Mouse (Mus musculus) E14TG2a.4 (cell line): ENCODE results near the gene Kcnmb4.

ENCODE experiments used
- CTCF ChIP-seq: conservative IDR thresholded peaks from 2 replicates; pipeline ENCODE4 v1.5.1; 2014; ENCODE audit warnings: low read length
- NANOG ChIP-seq: IDR thresholded peaks from 2 replicates; pipeline ENCODE4 v1.6.1; 2014; ENCODE audit warnings: borderline replicate concordance, low read length, mixed read lengths
- POU5F1 ChIP-seq: IDR thresholded peaks from 2 replicates; pipeline ENCODE4 v1.6.1; 2014; ENCODE audit warnings: low read length, borderline replicate concordance

DNA sequence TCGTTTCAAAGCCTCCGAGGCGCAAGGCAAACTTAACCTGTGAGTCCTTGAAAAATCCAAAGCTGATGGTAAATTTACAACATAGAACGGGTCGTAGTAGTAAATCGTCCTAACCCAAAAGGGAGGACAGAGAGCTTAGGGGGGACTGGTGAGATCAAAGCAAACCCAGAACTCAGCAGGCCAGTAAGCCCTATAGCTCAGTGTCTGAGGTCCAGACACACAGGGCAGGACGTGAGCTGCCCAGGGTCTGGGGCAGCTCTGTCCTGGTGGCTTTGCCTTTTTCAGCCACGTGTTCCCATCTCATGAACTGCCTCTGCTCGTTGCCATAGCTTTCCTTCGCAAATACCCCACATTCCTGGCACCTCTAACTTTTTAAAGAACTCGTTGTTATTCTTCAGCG lies 75.7 kb downstream of the Kcnmb4 start:
- TF ChIP-seq CTCF (no peak), POU5F1 (no peak), NANOG (no peak)
